Mouse (Mus musculus): ENCODE measurements around the gene Serpinb1a. TPM values are rescaled to one million over a fixed set of nuclear protein-coding genes. Genes with fewer than 3 reads are reported as not detected.
A peak's percentile ranks its signal among the peaks of the same experiment; 100 is the strongest.
"Not testable (repeated sequence)": the region's sequence is repeated elsewhere in the genome, so short reads cannot be mapped to it uniquely, and the experiment has no call there.

Serpinb1a gene
- 0.74 and 0.99 TPM in 2 replicates for polyA plus RNA-seq (2014; fragmentation: Nextera tagmentation; extraction: Ambion mirVana)

DNA sequence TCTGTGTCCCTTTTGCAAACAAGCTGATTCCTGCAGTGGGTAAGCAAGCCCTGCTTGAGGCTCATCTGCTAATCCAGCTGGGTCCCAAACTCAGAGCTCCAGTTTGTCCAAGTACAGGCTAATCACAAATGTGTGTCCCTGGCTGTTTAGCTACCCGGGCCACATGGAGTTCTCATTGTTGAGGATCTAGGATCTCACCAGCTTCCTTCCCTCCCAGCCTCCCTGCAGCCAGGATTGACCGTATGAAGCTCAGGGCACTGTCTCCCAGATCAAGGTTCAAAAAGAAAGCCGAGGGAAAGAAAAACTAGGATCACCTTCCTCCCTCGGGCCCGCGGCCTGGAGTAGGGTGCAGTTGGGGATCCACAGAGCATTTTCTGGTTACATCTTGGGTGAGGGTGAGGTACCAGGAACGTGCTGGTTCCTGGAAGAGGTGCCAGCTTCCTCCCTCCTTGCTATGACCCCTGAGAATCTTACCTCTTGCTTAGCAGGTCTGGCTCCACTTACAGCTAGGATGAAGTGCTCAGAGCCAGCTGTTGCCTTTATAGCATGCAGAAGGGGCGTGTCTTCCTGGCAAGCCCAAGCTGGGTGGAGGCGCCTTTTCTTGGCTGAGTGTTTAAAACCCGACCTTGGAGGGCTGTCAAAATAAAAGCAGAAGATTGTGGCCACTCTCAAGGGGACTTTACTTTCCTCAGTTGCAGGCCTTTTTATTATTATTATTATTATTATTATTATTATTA, at the start of gene Serpinb1a:
Gene Serpinb1a, minus strand, starts transcription at position 518 of the 737 bp plus-strand sequence.
- no peak for ATAC-seq (replicated peaks; ENCODE audit: insufficient number of reproducible peaks, low FRiP score, low TSS enrichment, low read depth)
- WGBS, result 63% methylated on average over 10 of the region's 10 CpGs

GRCm38 (mm10) chr13:32900639-32901038, 49.7 kb upstream of the Serpinb1a start:
- peak; percentile 65 for DNase-seq (ENCODE audit: low spot score)
- H3K4me2 ChIP-seq (ENCODE audit: low read depth, low read length), result no peak overlapping the region
- WGBS, result 29% methylated on average over 2 of the region's 2 CpGs

More for the DNA sequence above, at the start of gene Serpinb1a:
- Histone ChIP-seq H3K36me3 (replicated peaks; ENCODE audit: control insufficient read depth, insufficient read depth, low read depth, low read length) (no peaks in the 10 kb centered on the region), H3K9ac (replicated peaks; ENCODE audit: low read length) (no peak within 1 kb of the TSS), H3K27ac (replicated peaks; ENCODE audit: low read depth, low read length) (no peak within 1 kb of the TSS), H3K9me3 (replicated peaks; ENCODE audit: control insufficient read depth, low read length) (no peaks in the 10 kb centered on the region), H3K4me1 (ENCODE audit: control insufficient read depth, insufficient read depth, low read length) (no peaks in the 10 kb centered on the region), H3K4me2 (ENCODE audit: low read depth, low read length) (no peak within 1 kb of the TSS), H3K27me3 (ENCODE audit: control insufficient read depth, insufficient read depth, low read length) (no peaks in the 10 kb centered on the region), H3K4me3 (ENCODE audit: low read depth, low read length) (no peak within 1 kb of the TSS)
- DNase-seq (ENCODE audit: low spot score), result peak; percentile 42

GRCm38 (mm10) chr13:32899114-32899513, 48.1 kb upstream of the Serpinb1a start:
- WGBS, result no CpG with 5 or more reads among the region's 2 CpGs

More at GRCm38 (mm10) chr13:32900639-32901038, 49.7 kb upstream of the Serpinb1a start:
- Histone ChIP-seq H3K9ac (replicated peaks; ENCODE audit: low read length) (no peak overlapping the region), H3K9me3 (replicated peaks; ENCODE audit: control insufficient read depth, low read length) (no peaks in the 10 kb centered on the region), H3K4me1 (ENCODE audit: control insufficient read depth, insufficient read depth, low read length) (no peaks in the 10 kb centered on the region), H3K4me3 (ENCODE audit: low read depth, low read length) (no peak overlapping the region), H3K27me3 (ENCODE audit: control insufficient read depth, insufficient read depth, low read length) (no peaks in the 10 kb centered on the region), H3K27ac (replicated peaks; ENCODE audit: low read depth, low read length) (no peak overlapping the region), H3K36me3 (replicated peaks; ENCODE audit: control insufficient read depth, insufficient read depth, low read depth, low read length) (no peaks in the 10 kb centered on the region)
- no peak for ATAC-seq (replicated peaks; ENCODE audit: insufficient number of reproducible peaks, low FRiP score, low TSS enrichment, low read depth)

DNA sequence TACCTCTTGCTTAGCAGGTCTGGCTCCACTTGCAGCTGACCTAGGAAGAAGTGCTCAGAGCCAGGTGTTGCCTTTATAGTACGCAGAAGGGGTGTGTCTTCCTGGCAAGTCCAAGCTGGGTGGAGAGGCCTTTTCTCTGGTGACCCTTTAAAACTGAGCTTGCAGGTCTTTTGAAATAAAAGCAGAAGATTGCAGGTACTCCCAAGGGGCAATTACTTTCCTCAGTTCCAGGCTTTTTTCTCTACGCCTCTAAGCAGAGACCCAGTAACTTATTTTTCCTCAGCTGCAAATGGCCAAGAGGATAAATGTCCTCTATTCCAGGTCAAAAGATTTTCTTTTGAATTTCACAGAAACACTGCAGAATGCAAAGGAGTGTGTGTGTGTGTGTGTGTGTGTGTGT, 47.1 kb upstream of the Serpinb1a start, which contains the start of gene Serpinb1c:
Gene Serpinb1c, minus strand, starts transcription at position 101 of the 400 bp plus-strand sequence.
- Histone ChIP-seq H3K9ac (replicated peaks; ENCODE audit: low read length) (no peak within 1 kb of the TSS), H3K36me3 (replicated peaks; ENCODE audit: control insufficient read depth, insufficient read depth, low read depth, low read length) (no peaks in the 10 kb centered on the region), H3K4me1 (ENCODE audit: control insufficient read depth, insufficient read depth, low read length) (no peaks in the 10 kb centered on the region), H3K4me3 (ENCODE audit: low read depth, low read length) (no peak within 1 kb of the TSS), H3K27ac (replicated peaks; ENCODE audit: low read depth, low read length) (no peak within 1 kb of the TSS), H3K27me3 (ENCODE audit: control insufficient read depth, insufficient read depth, low read length) (no peaks in the 10 kb centered on the region), H3K9me3 (replicated peaks; ENCODE audit: control insufficient read depth, low read length) (no peaks in the 10 kb centered on the region), H3K4me2 (ENCODE audit: low read depth, low read length) (no peak within 1 kb of the TSS)
- ATAC-seq (replicated peaks; ENCODE audit: insufficient number of reproducible peaks, low FRiP score, low TSS enrichment, low read depth) (no peak), DNase-seq (ENCODE audit: low spot score) (no peak)
- 80% methylated on average over 2 of the region's 2 CpGs for WGBS

More at GRCm38 (mm10) chr13:32899114-32899513, 48.1 kb upstream of the Serpinb1a start:
- DNase-seq (ENCODE audit: low spot score); ATAC-seq (replicated peaks; ENCODE audit: insufficient number of reproducible peaks, low FRiP score, low TSS enrichment, low read depth); H3K9ac ChIP-seq (replicated peaks; ENCODE audit: low read length); H3K36me3 ChIP-seq (replicated peaks; ENCODE audit: control insufficient read depth, insufficient read depth, low read depth, low read length); H3K4me2 ChIP-seq (ENCODE audit: low read depth, low read length); H3K9me3 ChIP-seq (replicated peaks; ENCODE audit: control insufficient read depth, low read length); H3K27ac ChIP-seq (replicated peaks; ENCODE audit: low read depth, low read length); H3K27me3 ChIP-seq (ENCODE audit: control insufficient read depth, insufficient read depth, low read length); H3K4me1 ChIP-seq (ENCODE audit: control insufficient read depth, insufficient read depth, low read length); H3K4me3 ChIP-seq (ENCODE audit: low read depth, low read length): not testable (repeated sequence)

- 66% methylated on average over 4 of the region's 4 CpGs for WGBS
- Histone ChIP-seq H3K4me2 (ENCODE audit: low read depth, low read length) (no peak overlapping the region), H3K4me1 (ENCODE audit: control insufficient read depth, insufficient read depth, low read length) (no peaks in the 10 kb centered on the region), H3K9ac (replicated peaks; ENCODE audit: low read length) (no peak overlapping the region), H3K9me3 (replicated peaks; ENCODE audit: control insufficient read depth, low read length) (no peaks in the 10 kb centered on the region), H3K36me3 (replicated peaks; ENCODE audit: control insufficient read depth, insufficient read depth, low read depth, low read length) (no peaks in the 10 kb centered on the region), H3K27me3 (ENCODE audit: control insufficient read depth, insufficient read depth, low read length) (no peaks in the 10 kb centered on the region), H3K4me3 (ENCODE audit: low read depth, low read length) (no peak overlapping the region), H3K27ac (replicated peaks; ENCODE audit: low read depth, low read length) (no peak overlapping the region)
- DNase-seq (ENCODE audit: low spot score), result no peak
- no peak for ATAC-seq (replicated peaks; ENCODE audit: insufficient number of reproducible peaks, low FRiP score, low TSS enrichment, low read depth)
Measured at GRCm38 (mm10) chr13:32896931-32897330, 45.9 kb upstream of the Serpinb1a start.

GRCm38 (mm10) chr13:32884755-32885154, 33.8 kb upstream of the Serpinb1a start:
- Histone ChIP-seq H3K9ac (replicated peaks; ENCODE audit: low read length) (no peak overlapping the region), H3K36me3 (replicated peaks; ENCODE audit: control insufficient read depth, insufficient read depth, low read depth, low read length) (no peaks in the 10 kb centered on the region), H3K9me3 (replicated peaks; ENCODE audit: control insufficient read depth, low read length) (no peaks in the 10 kb centered on the region), H3K4me2 (ENCODE audit: low read depth, low read length) (no peak overlapping the region), H3K27me3 (ENCODE audit: control insufficient read depth, insufficient read depth, low read length) (no peaks in the 10 kb centered on the region), H3K4me1 (ENCODE audit: control insufficient read depth, insufficient read depth, low read length) (no peaks in the 10 kb centered on the region), H3K4me3 (ENCODE audit: low read depth, low read length) (no peak overlapping the region), H3K27ac (replicated peaks; ENCODE audit: low read depth, low read length) (no peak overlapping the region)
- ATAC-seq (replicated peaks; ENCODE audit: insufficient number of reproducible peaks, low FRiP score, low TSS enrichment, low read depth) (no peak), DNase-seq (ENCODE audit: low spot score) (no peak)

GRCm38 (mm10) chr13:32873862-32874261, 22.9 kb upstream of the Serpinb1a start:
- Histone ChIP-seq H3K4me1 (ENCODE audit: control insufficient read depth, insufficient read depth, low read length) (no peaks in the 10 kb centered on the region), H3K4me3 (ENCODE audit: low read depth, low read length) (no peak overlapping the region), H3K4me2 (ENCODE audit: low read depth, low read length) (no peak overlapping the region), H3K27me3 (ENCODE audit: control insufficient read depth, insufficient read depth, low read length) (no peaks in the 10 kb centered on the region), H3K27ac (replicated peaks; ENCODE audit: low read depth, low read length) (no peak overlapping the region), H3K36me3 (replicated peaks; ENCODE audit: control insufficient read depth, insufficient read depth, low read depth, low read length) (no peaks in the 10 kb centered on the region), H3K9ac (replicated peaks; ENCODE audit: low read length) (no peak overlapping the region), H3K9me3 (replicated peaks; ENCODE audit: control insufficient read depth, low read length) (no peaks in the 10 kb centered on the region)
- 80% methylated on average over 1 of the region's 1 CpGs for WGBS
- DNase-seq (ENCODE audit: low spot score) (no peak), ATAC-seq (replicated peaks; ENCODE audit: insufficient number of reproducible peaks, low FRiP score, low TSS enrichment, low read depth) (no peak)

GRCm38 (mm10) chr13:32868843-32869242, 17.9 kb upstream of the Serpinb1a start:
- Histone ChIP-seq H3K27me3 (ENCODE audit: control insufficient read depth, insufficient read depth, low read length) (no peaks in the 10 kb centered on the region), H3K4me2 (ENCODE audit: low read depth, low read length) (no peak overlapping the region), H3K9ac (replicated peaks; ENCODE audit: low read length) (no peak overlapping the region), H3K4me3 (ENCODE audit: low read depth, low read length) (no peak overlapping the region), H3K4me1 (ENCODE audit: control insufficient read depth, insufficient read depth, low read length) (no peaks in the 10 kb centered on the region), H3K27ac (replicated peaks; ENCODE audit: low read depth, low read length) (no peak overlapping the region), H3K9me3 (replicated peaks; ENCODE audit: control insufficient read depth, low read length) (no peaks in the 10 kb centered on the region), H3K36me3 (replicated peaks; ENCODE audit: control insufficient read depth, insufficient read depth, low read depth, low read length) (no peaks in the 10 kb centered on the region)
- ATAC-seq (replicated peaks; ENCODE audit: insufficient number of reproducible peaks, low FRiP score, low TSS enrichment, low read depth) (no peak), DNase-seq (ENCODE audit: low spot score) (no peak)
- 75% methylated on average over 5 of the region's 5 CpGs for WGBS

Data from embryonic facial prominence, embryonic 11.5 days (tissue).